Mouse (Mus musculus) common myeloid progenitor, adult 5-6 weeks (primary cell): ENCODE measurements around the gene Strada. TPM values are rescaled to one million over a fixed set of nuclear protein-coding genes. Genes with fewer than 3 reads are reported as not detected.

Source experiments
- ATAC-seq: replicated peaks from 2 replicates; pipeline ENCODE4 v1.8.0; 2016; ENCODE audit warnings: low read depth, mild to moderate bottlenecking, moderate TSS enrichment, inconsistent platforms; ENCODE audit not compliant: poor library complexity, severe bottlenecking
- total RNA-seq: library from RNA; stranded (forward); fragments of 200-1000, 187-1606 nt; gene quantifications from 2 replicates; pipeline ENCODE4 v1.2.3, GENCODE M21; 2017

Strada gene
- total RNA-seq, 1 experiment from 2014 or later: 25.4 TPM

- no peak for ATAC-seq
Measured at GRCm38 (mm10) chr11:106192241-106192640, 9.7 kb downstream of the Strada start.

- no peak for ATAC-seq
Measured at GRCm38 (mm10) chr11:106191716-106192115, 10.3 kb downstream of the Strada start.

DNA sequence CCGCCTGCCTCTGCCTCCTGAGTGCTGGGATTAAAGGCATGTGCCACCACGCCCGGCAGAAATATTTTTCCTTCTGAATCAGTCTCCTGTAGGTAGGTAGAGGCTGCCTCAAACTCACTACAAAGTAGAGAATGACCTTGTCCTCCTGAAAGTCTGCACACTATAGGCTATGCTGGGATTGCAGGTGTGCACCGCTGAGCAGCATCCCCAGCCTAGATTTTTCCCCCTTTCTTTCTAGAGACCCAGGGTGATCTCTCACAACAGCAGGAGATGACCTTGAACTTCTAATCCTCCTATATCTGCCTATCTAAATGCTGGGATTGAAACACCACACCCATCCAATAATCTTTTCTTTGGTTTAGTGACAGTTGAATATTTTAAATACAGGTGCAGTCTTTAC is 14.6 kb downstream of the Strada start:
- ATAC-seq: no peak

DNA sequence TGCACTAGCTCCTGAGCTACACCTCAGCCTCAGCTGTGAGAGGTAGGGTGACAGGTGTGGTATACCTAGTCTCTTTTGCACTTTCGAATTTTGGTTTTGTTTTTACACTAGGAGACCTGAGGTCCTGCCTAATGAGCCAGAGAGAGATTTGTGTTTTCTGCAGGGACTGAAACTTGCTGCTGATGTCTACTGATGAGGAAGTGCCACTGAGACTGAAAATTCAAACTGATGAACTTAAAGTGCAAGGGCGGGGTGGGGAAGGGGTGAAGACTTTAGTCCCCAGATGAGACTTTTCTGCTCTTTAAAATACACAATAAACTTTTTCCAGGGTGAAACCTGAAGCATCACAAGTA is 21.5 kb downstream of the Strada start:
- no peak for ATAC-seq

DNA sequence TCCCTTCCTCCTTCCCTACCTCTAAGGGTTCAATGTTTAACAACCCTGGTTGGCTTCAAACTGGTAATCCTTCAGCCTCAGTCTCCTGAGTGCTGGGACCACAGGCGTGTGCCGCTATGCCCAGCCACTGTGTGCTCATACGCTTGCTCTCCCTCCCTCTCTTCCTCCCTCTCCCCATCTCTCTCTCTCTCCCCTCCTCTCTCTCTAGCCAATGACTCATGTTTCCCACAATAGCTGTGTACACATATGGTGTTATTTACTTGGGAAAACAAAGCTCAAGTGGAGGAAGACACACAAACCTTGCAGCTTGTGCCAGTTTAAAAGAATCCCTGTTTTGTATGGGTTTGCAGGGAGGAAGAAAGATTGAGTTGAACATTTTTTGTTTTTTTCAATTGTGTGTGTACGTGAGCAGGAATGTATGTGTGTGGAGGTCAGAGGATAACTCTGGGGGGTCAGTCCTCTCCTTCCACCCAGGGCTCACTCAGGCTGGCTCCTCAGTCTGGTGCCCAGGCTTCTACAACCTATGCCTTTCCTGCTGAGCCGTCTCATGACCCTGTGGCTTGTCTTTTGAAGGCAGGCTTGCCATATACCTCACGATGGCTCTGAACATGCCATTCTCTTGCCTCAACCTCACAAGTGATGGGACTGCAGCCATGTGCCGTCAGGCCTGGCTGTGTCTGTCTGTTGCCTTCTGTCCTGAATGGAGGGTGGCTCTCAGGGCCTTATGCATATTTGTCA is 22.1 kb downstream of the Strada start:
- no peak for ATAC-seq

DNA sequence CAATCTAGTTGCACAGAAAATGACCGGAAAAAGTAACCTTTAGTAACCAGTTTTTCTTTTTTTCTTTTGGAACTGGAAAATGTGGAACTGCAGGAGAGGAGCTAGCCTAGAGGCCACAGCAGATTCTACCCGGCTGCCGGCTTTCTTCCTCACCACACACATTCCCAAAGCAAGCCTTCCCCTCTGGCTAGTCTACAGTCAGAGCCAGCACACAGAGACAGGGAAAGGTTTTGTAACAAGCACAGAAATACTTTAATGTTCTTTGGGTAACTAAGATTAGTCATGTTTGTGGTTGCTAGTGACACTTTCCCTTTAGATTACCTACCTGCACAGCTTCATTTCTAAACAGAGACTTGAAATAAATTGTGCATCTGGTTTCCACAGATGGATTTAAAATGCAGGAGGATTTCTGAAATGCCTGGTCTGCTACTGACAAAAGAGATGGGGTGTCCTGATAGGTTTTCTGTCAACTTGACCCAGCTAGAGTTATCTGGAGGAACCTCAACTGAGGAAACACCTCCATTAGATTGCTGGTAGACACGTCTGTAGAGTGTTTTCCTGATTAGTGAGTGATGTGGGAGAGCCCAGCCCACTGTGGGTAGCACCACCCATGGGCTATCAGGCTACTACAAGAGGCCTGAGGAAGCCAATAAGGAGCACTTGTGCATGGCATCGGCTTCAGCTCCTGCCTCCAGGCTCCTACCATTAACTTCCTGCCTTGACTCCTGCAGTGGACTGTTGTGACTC is 23.8 kb downstream of the Strada start:
- peak; percentile 54; the same call in 1 of the 2 replicates for ATAC-seq

- no peak for ATAC-seq
Measured at GRCm38 (mm10) chr11:106176372-106176771, 25.6 kb downstream of the Strada start.

DNA sequence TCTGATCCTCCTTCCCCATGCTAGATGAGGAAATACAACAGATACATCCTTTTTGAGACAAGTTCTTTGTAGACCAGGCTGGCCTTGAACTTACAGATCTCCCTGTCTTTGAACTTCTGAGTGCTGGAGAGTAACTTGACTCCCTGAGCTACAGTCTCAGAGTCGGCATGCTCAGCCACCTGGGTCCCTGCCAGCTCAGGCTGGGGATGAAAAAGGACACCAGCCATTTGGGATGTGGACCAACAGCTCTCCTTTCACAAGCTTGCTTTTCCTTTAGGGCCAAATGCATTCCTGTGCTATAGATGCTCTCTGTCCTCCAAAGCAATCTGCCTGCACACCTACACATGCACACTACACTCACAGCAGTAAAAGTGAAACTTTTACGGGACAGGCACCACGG is 26.9 kb downstream of the Strada start:
- ATAC-seq: no peak

DNA sequence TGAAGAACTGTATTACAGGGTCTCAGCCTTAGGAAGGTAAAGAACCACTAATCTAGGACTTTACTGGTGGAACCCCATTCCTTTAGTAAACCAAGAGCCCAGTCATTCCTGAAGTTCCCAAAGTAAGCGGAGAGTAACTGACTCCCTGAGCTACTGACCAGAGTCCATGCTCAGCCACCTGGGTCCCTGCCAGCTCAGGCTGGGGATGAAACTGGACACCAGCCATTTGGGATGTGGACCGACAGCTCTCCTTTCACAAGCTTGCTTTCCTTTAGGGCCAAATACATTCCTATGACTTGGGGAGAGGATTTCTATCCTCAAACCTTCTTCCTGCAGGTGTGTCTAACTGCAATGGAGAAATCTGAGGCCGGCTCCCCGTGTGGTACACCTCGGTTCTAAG is 27.6 kb downstream of the Strada start:
- no peak for ATAC-seq

- 0 out of 2 replicates have a peak, but pooled peaks have one; percentile 32 for ATAC-seq
Measured at GRCm38 (mm10) chr11:106173228-106173627, 28.7 kb downstream of the Strada start.

DNA sequence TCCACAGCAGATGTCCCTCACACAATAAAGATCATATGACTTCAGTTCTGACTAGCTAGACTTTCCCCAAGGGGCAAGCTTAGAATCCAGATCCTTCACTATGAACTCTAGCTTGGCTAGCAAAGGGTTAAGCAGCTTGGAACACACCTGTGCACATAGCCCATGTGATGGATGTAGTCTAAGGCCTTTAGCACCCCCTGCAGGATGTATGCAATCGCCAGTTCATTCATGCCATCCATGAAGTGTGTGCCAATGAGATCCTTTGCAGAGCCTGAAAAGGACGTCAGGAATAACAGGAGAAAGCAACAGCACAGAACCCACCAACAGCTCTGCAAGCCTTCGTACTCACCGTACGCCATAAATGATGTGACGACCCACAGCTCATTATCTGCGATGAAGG is 31.2 kb downstream of the Strada start:
- ATAC-seq: 0 out of 2 replicates have a peak, but pooled peaks have one; percentile 42

- peak; percentile 56; the same call in 1 of the 2 replicates for ATAC-seq
Measured at GRCm38 (mm10) chr11:106167435-106167834, 34.5 kb downstream of the Strada start.

GRCm38 (mm10) chr11:106164601-106165180 is 37.3 kb downstream of the Strada start:
- no peak for ATAC-seq

DNA sequence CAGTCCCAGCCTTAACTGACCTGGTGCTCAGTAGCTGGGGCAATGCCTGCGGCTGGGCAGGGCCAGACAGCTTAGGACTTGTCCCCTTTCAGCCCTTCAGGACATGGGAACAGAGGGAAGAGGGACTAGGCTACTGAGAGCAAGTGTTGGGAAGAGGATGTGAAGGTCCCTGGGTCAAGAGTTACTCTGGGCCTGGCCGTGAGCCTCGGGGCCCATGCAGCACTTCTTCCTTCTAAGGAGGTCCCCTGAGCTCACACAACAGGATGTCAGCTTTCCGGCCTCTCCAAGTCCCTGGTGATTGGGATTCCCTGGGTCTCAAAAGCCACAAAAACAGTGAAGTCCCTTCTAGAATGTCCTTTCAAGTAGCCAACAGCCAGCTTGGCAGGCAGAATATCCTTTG is 38.4 kb downstream of the Strada start:
- ATAC-seq: no peak

DNA sequence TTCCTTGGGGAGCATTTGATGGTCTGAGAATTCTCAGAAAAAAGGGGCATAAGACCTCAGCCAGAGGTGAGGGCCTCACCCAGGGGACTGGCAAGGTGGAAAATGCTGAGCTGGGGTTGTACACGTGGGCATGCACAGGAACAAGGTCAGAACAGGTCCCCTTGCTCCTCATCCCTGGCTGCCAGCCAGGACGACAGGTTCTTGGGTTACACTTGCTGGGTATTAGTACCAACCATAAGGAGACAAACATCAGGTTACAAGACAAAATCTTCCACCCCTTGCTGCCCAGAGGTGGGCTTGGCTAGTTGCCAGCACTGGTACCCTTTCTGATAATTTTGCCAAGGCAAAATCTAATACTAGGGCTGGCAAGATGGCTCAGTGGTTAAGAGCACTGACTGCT is 39.7 kb downstream of the Strada start:
- ATAC-seq: no peak

DNA sequence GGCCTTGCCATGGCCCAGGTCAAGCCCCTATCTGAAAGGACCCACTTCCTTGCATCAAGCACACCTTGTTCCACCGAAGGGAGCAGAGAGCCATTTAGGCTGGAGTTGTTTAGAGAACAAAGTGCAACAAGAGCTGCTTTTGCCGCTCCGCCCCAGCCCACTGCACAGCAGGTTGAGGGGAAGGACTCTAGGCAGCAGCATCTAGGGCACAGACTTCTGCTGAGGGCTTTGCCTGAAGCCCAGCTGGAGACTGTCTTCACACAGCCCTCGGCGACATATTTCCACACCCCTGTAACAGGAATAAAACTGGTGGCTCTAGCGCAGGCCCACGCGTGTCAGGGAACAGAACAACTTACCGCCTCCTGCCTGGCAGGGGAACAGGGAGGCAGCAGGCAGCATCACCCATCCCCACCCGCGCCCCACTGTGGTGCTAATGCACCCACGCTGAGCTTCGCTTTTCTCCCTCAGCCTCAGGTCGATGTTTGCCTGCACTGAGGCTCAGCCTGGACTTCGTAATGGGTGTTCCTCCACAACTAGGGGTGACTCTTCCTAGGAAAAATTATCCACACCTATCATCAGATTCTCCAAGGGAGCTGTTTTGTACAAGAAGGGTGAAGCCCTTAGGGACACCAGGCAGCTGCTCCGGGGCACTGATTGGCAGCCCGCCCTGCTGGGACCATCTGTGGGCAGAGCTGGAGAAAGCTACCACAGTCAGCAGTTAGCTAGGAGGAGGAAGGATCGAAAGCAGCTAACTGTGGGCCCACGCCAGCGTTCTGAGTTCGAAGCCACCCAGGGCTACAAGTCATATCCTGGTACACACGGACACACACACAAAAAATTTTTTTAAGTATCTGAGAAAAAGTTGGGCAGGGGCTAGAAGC is 40.9 kb downstream of the Strada start, which contains the start of the genes Gm10840 and Limd2:
Gene Gm10840 (plus strand): TSS at position 10 of the 881 bp plus-strand sequence.
Gene Limd2 (minus strand): TSS at position 20 of the 881 bp plus-strand sequence.
- peak; percentile 23 for ATAC-seq

GRCm38 (mm10) chr11:106159921-106160840 is 41.8 kb downstream of the Strada start:
- ATAC-seq: peak; percentile 59

DNA sequence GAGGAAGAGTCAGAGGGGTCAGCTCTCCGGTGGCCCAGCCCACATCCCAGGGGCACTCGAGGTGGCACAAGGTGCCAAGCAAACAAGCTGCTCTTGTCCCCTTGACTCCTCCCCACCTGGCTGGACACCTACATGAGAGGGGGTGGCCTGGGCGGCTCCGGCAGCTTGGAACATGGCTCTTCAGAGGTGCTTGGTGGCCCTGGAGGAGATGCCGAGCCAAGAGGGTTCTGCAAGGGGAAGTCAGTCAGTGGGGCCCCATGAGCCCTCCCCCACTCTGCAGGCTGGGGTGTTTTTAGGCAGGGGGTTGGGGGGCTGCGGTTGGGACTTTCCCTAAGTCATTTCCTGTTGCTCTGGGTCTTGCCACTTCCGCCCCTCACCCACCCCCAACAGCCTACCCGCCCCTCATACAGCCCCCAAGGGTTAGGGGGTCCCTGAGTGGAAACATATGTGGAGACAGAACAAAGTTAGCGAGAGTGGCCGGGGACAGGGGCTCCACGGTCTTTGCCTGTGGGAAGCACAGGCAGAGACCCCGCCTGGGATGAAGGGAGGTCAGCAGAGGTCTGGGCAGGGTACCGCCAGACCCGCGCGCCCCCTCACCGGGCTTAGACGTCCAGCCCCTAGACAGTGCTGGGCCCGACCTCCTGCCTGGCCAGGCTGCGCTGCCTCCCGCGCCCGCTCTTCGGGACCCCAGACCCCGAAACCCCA is 42.6 kb downstream of the Strada start:
- peak; percentile 45 for ATAC-seq

DNA sequence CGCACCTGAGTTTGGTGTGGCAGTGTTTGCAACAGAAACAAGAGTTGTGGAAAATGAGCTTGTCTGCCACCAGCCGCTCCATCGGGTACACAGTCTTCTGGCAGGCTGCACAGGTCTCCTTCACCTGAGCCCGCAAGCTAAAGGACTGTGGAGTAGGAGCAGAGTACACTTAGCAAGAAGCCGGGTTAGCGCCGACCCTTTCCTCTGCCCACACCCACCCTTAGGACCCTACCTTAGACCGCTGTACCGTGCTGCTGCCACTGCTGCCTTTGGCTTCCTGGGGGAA is 43.1 kb downstream of the Strada start:
- no peak for ATAC-seq
